Mouse (Mus musculus) skeletal muscle tissue, adult 2 months (tissue): ENCODE data around the gene Rbm38.

Experiments used
- DNase-seq: peaks from one replicate; pipeline ENCODE4 v3.0.0-alpha.2; 2012; ENCODE audit warnings: low read depth, low spot score

The Rbm38 gene

GRCm38 (mm10) chr2:173036611-173037010, 16.3 kb downstream of the Rbm38 start:
- no peak for DNase-seq

GRCm38 (mm10) chr2:173037347-173037746, 17.0 kb downstream of the Rbm38 start:
- DNase-seq = no peak

- DNase-seq = no peak
Observed at GRCm38 (mm10) chr2:173037827-173038607, 17.7 kb downstream of the Rbm38 start.

DNA sequence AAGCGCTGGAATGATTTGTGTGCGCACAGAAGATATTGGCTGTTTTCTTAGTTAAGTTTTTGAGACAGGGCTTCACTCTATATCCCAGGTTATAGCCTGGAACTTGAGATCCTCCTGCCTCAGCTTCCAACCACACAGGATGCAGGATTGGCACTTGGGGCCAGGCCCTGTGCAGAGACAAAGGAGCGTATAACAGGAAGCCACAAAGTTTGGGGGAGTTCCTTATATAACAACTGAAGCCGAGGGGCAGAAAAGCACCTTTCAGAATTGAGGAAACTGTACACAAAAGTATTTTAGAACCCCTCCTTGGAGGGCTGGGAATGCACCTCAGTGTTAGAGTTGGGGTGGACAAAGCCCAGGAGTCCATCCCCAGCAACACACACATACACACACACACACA, 18.7 kb downstream of the Rbm38 start:
- DNase-seq = no peak

DNA sequence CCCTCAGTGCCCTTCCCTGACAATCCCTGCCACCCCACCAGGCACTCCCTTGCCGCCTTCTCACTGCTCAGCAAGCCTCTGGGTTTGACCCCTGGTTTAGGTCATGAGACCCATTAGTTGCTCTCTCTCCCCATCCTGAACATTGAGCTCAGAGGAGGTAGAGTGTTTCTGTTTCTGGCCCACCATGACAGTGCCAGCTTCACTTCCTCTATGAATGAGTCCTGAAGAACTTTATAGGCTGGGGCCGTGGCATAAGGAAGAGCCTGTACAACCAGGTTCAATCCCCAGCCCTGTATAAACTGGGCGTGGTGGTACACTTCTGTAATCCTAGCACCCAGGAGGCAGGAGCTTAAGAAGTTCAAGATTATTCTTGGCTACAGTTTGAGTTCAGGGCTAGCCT, 20.5 kb downstream of the Rbm38 start:
- DNase-seq = no peak

DNA sequence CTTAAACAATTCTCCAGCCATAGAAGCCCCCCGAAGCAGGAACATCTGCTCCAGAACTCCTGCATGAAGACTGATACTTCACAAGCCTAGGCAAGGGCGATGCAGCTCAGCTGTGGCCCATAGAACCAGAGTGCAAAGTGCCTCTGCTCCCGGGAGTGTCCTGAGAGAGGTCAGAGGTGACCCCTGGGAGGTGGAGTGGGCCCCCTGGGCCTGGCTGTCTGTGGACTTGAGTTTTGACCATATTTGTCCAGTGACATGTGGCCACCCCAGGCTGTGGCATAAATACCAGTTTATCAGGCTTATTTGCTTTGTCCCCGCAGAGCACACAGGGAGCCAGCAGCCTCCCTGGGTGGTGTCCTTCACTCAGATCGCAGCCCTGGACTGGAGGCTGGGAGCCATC, 20.9 kb downstream of the Rbm38 start:
- no peak for DNase-seq

- DNase-seq = no peak
Observed at GRCm38 (mm10) chr2:173041893-173042292, 21.6 kb downstream of the Rbm38 start.

DNA sequence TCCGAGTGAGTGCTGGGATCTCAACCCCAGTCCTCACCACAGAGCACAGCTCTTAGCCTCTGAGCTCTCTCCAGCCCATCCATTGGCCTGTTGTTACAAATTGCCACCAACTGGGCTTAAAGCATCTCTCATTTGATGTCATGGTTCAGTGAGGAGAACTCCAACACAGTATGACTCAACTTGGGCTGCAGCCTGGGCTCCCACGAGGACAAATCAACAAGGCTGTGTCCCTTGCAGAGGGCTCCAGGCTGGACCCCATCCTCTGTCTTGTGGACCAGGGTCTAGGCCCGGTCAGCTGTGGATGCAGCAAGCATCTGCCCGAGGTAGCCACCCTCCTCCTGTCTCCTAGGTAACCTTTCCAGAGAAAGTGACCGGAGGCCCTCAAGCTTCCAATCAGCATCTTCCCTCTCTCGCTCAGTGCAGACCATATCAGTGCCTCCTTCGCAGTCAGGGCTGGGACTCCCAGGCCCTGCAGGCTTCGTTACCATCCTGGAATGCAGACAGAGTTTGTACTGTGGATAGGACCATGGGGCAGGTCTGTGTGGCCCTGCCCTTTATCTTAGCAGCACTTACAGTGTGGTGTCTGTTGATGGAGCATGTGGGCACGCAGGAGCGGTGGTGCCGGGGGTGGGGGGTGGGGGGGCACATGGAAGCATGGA, 22.3 kb downstream of the Rbm38 start:
- no peak for DNase-seq

GRCm38 (mm10) chr2:173044198-173044970, 24.1 kb downstream of the Rbm38 start:
- peak; percentile 95 for DNase-seq

DNA sequence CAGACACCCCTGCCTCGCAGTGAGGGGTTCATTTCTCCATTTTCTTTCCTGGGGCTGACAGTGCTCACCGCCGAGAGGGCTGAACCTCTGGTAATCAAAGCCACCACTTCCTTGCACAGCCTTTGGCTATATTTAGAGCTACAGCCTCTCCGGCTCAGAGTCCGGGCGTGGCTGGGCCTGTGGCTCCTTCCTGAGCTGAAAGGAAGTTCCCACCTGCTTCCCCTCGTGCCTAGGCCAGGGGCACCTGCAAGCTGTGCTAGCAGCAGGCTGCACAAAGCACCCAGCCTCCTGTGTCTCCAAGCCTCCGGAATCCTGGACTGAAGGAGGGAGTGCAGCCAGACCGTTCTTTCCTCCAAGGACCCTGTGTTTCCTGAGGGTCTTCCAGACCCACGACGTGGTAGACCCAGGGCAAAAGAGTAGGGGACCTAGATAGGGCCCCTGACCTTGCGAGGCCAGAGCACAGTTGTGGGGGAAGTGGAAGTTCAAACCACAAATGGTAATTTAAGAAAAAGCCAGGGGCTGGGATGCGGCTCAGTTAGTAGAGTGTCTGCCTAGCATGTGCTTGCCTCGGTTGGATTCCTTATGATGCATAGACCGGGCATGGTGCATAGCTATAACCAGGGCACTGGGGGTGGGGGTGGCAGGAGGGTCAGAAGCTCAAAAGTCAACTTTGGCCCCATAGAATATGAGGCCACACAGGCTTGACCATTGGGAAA, 26.4 kb downstream of the Rbm38 start:
- peak; percentile 84 for DNase-seq

DNA sequence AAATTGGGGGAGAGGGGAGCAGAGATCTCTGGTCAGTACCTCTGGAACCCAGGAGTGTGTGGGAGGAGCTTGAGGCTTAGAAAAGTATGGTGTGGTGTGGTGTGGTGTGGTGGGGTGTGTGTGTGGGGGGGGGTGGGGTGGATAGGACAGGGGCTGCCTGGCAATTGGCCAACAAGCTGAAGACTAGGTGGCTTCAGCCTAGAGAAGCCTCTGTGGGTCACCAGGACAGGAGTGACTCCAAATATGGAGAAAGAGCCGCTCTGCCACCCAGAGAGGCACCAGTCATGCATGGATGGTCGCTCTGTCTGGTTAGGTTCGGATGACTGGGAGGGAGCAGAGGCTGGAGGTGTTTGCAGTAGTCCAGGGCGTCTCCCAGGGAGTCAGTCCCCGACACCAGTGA, 27.2 kb downstream of the Rbm38 start:
- DNase-seq = no peak

GRCm38 (mm10) chr2:173048041-173048745, 27.9 kb downstream of the Rbm38 start:
- no peak for DNase-seq

- no peak for DNase-seq
Observed at GRCm38 (mm10) chr2:173049231-173049630, 28.9 kb downstream of the Rbm38 start.

DNA sequence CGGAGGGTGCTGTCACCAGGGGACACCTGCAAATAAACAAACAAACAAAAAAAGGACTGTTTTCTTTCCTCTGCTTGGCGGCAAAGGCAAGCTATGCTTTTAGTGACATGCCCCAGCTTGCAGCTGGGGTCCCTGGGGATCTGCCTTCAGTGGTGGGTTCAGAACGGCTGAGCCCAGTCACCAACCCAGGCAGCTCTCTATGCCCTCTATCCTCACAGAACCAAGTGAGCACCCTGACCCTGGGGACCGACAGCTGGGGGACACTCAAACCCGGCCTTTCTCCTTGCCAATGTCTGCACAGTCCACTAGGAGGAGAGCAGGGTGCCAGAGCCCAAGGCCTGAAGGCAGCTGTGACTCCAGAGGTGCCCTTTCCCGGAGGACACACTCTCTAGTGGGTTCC, 29.5 kb downstream of the Rbm38 start:
- DNase-seq = no peak

DNA sequence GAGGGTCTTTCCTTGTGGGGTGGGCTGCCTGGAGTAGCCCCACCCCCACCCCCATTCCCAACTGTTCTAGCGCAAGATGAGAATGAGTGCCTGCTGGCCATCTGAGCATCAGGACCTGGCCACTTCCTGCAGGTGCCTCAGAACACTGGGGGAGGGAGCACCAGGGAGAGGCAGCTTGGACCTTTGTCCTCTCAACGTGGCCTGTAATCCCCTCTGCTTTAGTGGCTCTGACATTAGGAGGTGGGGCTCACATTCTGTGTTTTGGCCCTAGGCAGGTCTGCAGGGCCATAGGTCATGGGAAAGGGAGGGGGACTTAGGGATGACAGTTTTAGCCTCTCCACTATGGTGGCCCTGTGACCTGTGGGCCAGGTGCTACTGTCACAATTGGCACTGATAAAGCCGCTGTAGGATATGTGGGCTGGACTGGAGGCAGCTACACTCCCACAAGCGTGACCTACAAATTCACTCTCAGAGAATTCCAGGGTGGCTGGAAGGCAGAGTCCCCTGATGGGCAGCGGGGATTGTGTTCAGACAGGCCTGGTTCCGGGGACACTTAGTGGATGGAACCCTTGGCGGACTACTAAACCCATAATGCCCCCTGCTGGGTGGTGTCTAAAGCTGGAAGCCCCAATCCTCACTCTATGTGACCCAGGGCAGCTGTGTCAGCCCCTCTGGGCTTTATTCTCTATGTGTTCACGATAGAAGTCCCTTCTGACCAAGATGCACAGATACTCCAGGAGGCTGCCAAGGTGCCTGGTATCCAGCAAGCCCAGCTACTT, 30.5 kb downstream of the Rbm38 start:
- DNase-seq = no peak

DNA sequence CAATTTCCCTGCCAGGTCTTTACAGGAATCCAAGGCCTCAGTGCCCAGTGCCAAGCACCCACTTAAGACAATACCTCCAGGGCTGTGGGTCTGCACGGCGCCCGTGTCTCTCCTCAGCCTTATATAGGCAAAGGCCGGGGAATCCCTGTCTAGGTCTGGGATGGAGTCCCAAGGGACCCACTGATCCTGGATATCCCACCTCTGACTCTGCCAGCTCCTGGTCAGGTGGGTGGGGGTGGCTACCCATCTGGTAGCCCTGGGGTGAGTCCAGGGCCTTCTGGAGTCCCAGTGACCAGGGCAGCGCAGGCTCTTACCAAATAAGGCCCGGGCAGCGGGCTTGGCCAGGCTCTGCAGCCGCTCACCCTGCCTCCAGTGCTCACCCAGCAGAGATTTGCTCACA, 32.6 kb downstream of the Rbm38 start:
- DNase-seq = no peak

DNA sequence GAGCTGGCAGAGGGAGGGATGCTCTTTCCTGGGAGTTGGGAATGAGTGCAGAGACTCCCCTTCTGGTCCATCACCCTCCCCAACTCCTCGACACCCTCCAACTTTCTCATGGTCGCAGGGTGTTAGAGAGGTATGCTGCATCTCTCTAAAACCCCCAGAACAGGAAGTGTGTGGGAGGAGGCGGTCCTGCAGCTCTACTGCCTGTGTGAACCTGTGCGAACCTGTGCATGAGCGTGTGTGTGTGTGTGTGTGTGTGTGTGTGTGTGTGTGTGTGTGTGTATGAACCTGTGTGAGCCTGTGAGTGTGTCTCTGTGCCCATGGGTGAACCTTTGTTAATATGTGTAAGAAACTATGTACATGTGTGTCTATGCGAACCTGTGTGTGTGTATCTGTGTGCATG, 33.5 kb downstream of the Rbm38 start:
- no peak for DNase-seq

DNA sequence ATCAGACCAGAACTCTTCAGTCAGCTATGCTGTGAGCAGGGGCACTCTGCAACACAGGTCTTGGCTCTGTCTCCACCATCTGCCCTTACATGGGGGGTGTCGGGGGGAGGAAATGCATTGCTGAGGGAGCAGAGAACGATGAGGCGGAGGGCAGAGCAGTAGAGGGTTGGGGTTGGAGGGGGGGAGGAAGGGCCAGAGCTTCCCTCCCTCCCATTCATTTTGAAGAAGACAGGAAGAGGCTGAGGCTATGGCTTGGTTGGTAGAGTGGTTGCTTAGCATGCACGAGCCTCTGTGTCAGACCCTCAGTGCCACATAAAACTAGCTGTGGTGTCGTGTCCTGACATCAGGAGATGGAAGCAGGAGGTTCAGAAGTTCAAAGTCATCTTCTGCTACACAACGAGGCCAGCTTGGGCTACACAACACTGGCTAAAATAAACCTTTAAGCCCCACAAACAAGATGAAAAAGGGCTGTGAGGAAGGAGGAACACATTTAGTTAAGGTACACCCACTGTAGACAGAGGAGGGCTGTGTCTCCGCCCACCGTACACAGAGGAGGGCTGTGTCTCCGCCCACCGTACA, 36.1 kb downstream of the Rbm38 start:
- no peak for DNase-seq

GRCm38 (mm10) chr2:173056882-173057315, 36.6 kb downstream of the Rbm38 start:
- no peak for DNase-seq

DNA sequence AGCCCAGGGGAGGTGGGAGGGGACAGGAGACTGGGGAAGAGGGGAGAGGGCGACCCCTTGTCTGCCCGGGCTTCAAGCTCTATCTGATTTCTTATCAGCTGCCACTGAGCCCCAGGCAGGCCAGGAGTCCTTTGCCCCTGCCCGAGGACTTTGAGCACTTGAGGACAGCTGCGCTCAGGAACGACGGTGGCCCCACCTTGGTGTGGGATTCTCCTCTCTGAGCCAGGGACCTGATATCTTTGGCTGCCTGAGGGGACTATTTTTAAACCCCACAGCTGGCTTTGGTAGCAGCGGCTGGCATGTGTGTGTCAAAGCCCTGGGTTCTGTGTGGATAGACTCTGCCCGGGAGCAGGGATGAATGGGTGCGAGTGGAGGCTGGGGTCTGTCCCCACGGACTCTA, 37.3 kb downstream of the Rbm38 start:
- DNase-seq = peak; percentile 90
